Mouse (Mus musculus): Measurements from ENCODE around the gene Tff3. TPM values are rescaled to one million over a fixed set of nuclear protein-coding genes. Genes with fewer than 3 reads are reported as not detected.

Gene Tff3
- not detected in 2 replicates for polyA plus RNA-seq (2015; fragmentation: Nextera tagmentation; extraction: Ambion mirVana)

- Histone ChIP-seq H3K27ac (ENCODE audit: low read length) (no peak within 1 kb of the TSS), H3K4me3 (replicated peaks; ENCODE audit: low read length) (no peak within 1 kb of the TSS), H3K4me1 (replicated peaks; ENCODE audit: control insufficient read depth, insufficient read depth, low read length) (peaks cover 3% of the 10 kb centered on the region), H3K27me3 (replicated peaks; ENCODE audit: control insufficient read depth, insufficient read depth, low read length) (no peaks in the 10 kb centered on the region), H3K4me2 (ENCODE audit: low read length) (no peak within 1 kb of the TSS), H3K9ac (replicated peaks; ENCODE audit: low read depth, low read length) (no peak within 1 kb of the TSS), H3K9me3 (ENCODE audit: control insufficient read depth, low read length) (no peaks in the 10 kb centered on the region), H3K36me3 (ENCODE audit: control insufficient read depth, insufficient read depth) (no peaks in the 10 kb centered on the region)
- WGBS = 43% methylated on average over 2 of the region's 2 CpGs
- ATAC-seq = no peak
Observed at GRCm38 (mm10) chr17:31129452-31129851, at the start of gene Tff3. Tff3 (minus strand) TSS chr17:31129646.

- no peaks in the 10 kb centered on the region for H3K36me3 ChIP-seq (ENCODE audit: control insufficient read depth, insufficient read depth)
- no peak overlapping the region for H3K4me2 ChIP-seq (ENCODE audit: low read length)
- H3K4me1 ChIP-seq (replicated peaks; ENCODE audit: control insufficient read depth, insufficient read depth, low read length) = no peaks in the 10 kb centered on the region
- H3K27ac ChIP-seq (ENCODE audit: low read length) = no peak overlapping the region
- no peak overlapping the region for H3K9ac ChIP-seq (replicated peaks; ENCODE audit: low read depth, low read length)
- ATAC-seq = no peak
- H3K4me3 ChIP-seq (replicated peaks; ENCODE audit: low read length) = no peak overlapping the region
- no peaks in the 10 kb centered on the region for H3K9me3 ChIP-seq (ENCODE audit: control insufficient read depth, low read length)
- no peaks in the 10 kb centered on the region for H3K27me3 ChIP-seq (replicated peaks; ENCODE audit: control insufficient read depth, insufficient read depth, low read length)
- 90% methylated on average over 4 of the region's 4 CpGs for WGBS
Observed at GRCm38 (mm10) chr17:31176321-31176720, 46.9 kb upstream of the Tff3 start.

GRCm38 (mm10) chr17:31169796-31170195 is 40.4 kb upstream of the Tff3 start:
- Histone ChIP-seq H3K4me1 (replicated peaks; ENCODE audit: control insufficient read depth, insufficient read depth, low read length) (no peaks in the 10 kb centered on the region), H3K9ac (replicated peaks; ENCODE audit: low read depth, low read length) (no peak overlapping the region), H3K9me3 (ENCODE audit: control insufficient read depth, low read length) (no peaks in the 10 kb centered on the region), H3K4me2 (ENCODE audit: low read length) (no peak overlapping the region), H3K4me3 (replicated peaks; ENCODE audit: low read length) (no peak overlapping the region), H3K27ac (ENCODE audit: low read length) (no peak overlapping the region), H3K36me3 (ENCODE audit: control insufficient read depth, insufficient read depth) (no peaks in the 10 kb centered on the region), H3K27me3 (replicated peaks; ENCODE audit: control insufficient read depth, insufficient read depth, low read length) (no peaks in the 10 kb centered on the region)
- no peak for ATAC-seq
- WGBS = 93% methylated on average over 5 of the region's 5 CpGs

GRCm38 (mm10) chr17:31165127-31165526 is 35.7 kb upstream of the Tff3 start, which contains the start of gene Tff1:
Tff1 (minus strand) TSS chr17:31165277.
- WGBS = 92% methylated on average over 6 of the region's 6 CpGs
- Histone ChIP-seq H3K4me3 (replicated peaks; ENCODE audit: low read length) (no peak within 1 kb of the TSS), H3K27ac (ENCODE audit: low read length) (no peak within 1 kb of the TSS), H3K4me2 (ENCODE audit: low read length) (no peak within 1 kb of the TSS), H3K36me3 (ENCODE audit: control insufficient read depth, insufficient read depth) (no peaks in the 10 kb centered on the region), H3K9ac (replicated peaks; ENCODE audit: low read depth, low read length) (no peak within 1 kb of the TSS), H3K27me3 (replicated peaks; ENCODE audit: control insufficient read depth, insufficient read depth, low read length) (no peaks in the 10 kb centered on the region), H3K4me1 (replicated peaks; ENCODE audit: control insufficient read depth, insufficient read depth, low read length) (no peaks in the 10 kb centered on the region), H3K9me3 (ENCODE audit: control insufficient read depth, low read length) (no peaks in the 10 kb centered on the region)
- no peak for ATAC-seq

- ATAC-seq = no peak
- Histone ChIP-seq H3K27me3 (replicated peaks; ENCODE audit: control insufficient read depth, insufficient read depth, low read length) (no peaks in the 10 kb centered on the region), H3K4me1 (replicated peaks; ENCODE audit: control insufficient read depth, insufficient read depth, low read length) (no peaks in the 10 kb centered on the region), H3K36me3 (ENCODE audit: control insufficient read depth, insufficient read depth) (no peaks in the 10 kb centered on the region), H3K4me2 (ENCODE audit: low read length) (no peak overlapping the region), H3K9ac (replicated peaks; ENCODE audit: low read depth, low read length) (no peak overlapping the region), H3K27ac (ENCODE audit: low read length) (no peak overlapping the region), H3K4me3 (replicated peaks; ENCODE audit: low read length) (no peak overlapping the region), H3K9me3 (ENCODE audit: control insufficient read depth, low read length) (no peaks in the 10 kb centered on the region)
- 79% methylated on average over 2 of the region's 2 CpGs for WGBS
Observed at GRCm38 (mm10) chr17:31163821-31164220, 34.4 kb upstream of the Tff3 start.

- H3K9ac ChIP-seq (replicated peaks; ENCODE audit: low read depth, low read length) = no peak overlapping the region
- no peaks in the 10 kb centered on the region for H3K9me3 ChIP-seq (ENCODE audit: control insufficient read depth, low read length)
- 90% methylated on average over 12 of the region's 12 CpGs for WGBS
- H3K4me1 ChIP-seq (replicated peaks; ENCODE audit: control insufficient read depth, insufficient read depth, low read length) = no peaks in the 10 kb centered on the region
- no peak overlapping the region for H3K4me3 ChIP-seq (replicated peaks; ENCODE audit: low read length)
- H3K4me2 ChIP-seq (ENCODE audit: low read length) = no peak overlapping the region
- H3K36me3 ChIP-seq (ENCODE audit: control insufficient read depth, insufficient read depth) = no peaks in the 10 kb centered on the region
- no peak overlapping the region for H3K27ac ChIP-seq (ENCODE audit: low read length)
- H3K27me3 ChIP-seq (replicated peaks; ENCODE audit: control insufficient read depth, insufficient read depth, low read length) = no peaks in the 10 kb centered on the region
- ATAC-seq = no peak
Observed at GRCm38 (mm10) chr17:31162607-31163006, 33.2 kb upstream of the Tff3 start.

- no peak overlapping the region for H3K27ac ChIP-seq (ENCODE audit: low read length)
- H3K27me3 ChIP-seq (replicated peaks; ENCODE audit: control insufficient read depth, insufficient read depth, low read length) = no peaks in the 10 kb centered on the region
- WGBS = 69% methylated on average over 4 of the region's 4 CpGs
- H3K36me3 ChIP-seq (ENCODE audit: control insufficient read depth, insufficient read depth) = no peaks in the 10 kb centered on the region
- H3K4me3 ChIP-seq (replicated peaks; ENCODE audit: low read length) = no peak overlapping the region
- H3K4me2 ChIP-seq (ENCODE audit: low read length) = no peak overlapping the region
- no peak overlapping the region for H3K9ac ChIP-seq (replicated peaks; ENCODE audit: low read depth, low read length)
- no peak for ATAC-seq
- H3K9me3 ChIP-seq (ENCODE audit: control insufficient read depth, low read length) = no peaks in the 10 kb centered on the region
- H3K4me1 ChIP-seq (replicated peaks; ENCODE audit: control insufficient read depth, insufficient read depth, low read length) = no peaks in the 10 kb centered on the region
Observed at GRCm38 (mm10) chr17:31160291-31160690, 30.8 kb upstream of the Tff3 start.

GRCm38 (mm10) chr17:31157921-31158320 is 28.5 kb upstream of the Tff3 start:
- no peak overlapping the region for H3K4me3 ChIP-seq (replicated peaks; ENCODE audit: low read length)
- no peak overlapping the region for H3K9ac ChIP-seq (replicated peaks; ENCODE audit: low read depth, low read length)
- no peaks in the 10 kb centered on the region for H3K4me1 ChIP-seq (replicated peaks; ENCODE audit: control insufficient read depth, insufficient read depth, low read length)
- ATAC-seq = no peak
- H3K27me3 ChIP-seq (replicated peaks; ENCODE audit: control insufficient read depth, insufficient read depth, low read length) = no peaks in the 10 kb centered on the region
- H3K27ac ChIP-seq (ENCODE audit: low read length) = no peak overlapping the region
- WGBS = 80% methylated on average over 6 of the region's 6 CpGs
- no peak overlapping the region for H3K4me2 ChIP-seq (ENCODE audit: low read length)
- H3K36me3 ChIP-seq (ENCODE audit: control insufficient read depth, insufficient read depth) = no peaks in the 10 kb centered on the region
- no peaks in the 10 kb centered on the region for H3K9me3 ChIP-seq (ENCODE audit: control insufficient read depth, low read length)

GRCm38 (mm10) chr17:31153785-31154184 is 24.3 kb upstream of the Tff3 start:
- Histone ChIP-seq H3K27me3 (replicated peaks; ENCODE audit: control insufficient read depth, insufficient read depth, low read length) (no peaks in the 10 kb centered on the region), H3K36me3 (ENCODE audit: control insufficient read depth, insufficient read depth) (no peaks in the 10 kb centered on the region), H3K4me1 (replicated peaks; ENCODE audit: control insufficient read depth, insufficient read depth, low read length) (no peaks in the 10 kb centered on the region), H3K4me3 (replicated peaks; ENCODE audit: low read length) (no peak overlapping the region), H3K27ac (ENCODE audit: low read length) (no peak overlapping the region), H3K9me3 (ENCODE audit: control insufficient read depth, low read length) (no peaks in the 10 kb centered on the region), H3K4me2 (ENCODE audit: low read length) (no peak overlapping the region), H3K9ac (replicated peaks; ENCODE audit: low read depth, low read length) (no peak overlapping the region)
- ATAC-seq = no peak
- 81% methylated on average over 8 of the region's 8 CpGs for WGBS

- H3K4me2 ChIP-seq (ENCODE audit: low read length) = no peak overlapping the region
- no peak for ATAC-seq
- no peak overlapping the region for H3K27ac ChIP-seq (ENCODE audit: low read length)
- no peaks in the 10 kb centered on the region for H3K4me1 ChIP-seq (replicated peaks; ENCODE audit: control insufficient read depth, insufficient read depth, low read length)
- H3K9me3 ChIP-seq (ENCODE audit: control insufficient read depth, low read length) = no peaks in the 10 kb centered on the region
- no peak overlapping the region for H3K9ac ChIP-seq (replicated peaks; ENCODE audit: low read depth, low read length)
- H3K36me3 ChIP-seq (ENCODE audit: control insufficient read depth, insufficient read depth) = no peaks in the 10 kb centered on the region
- H3K27me3 ChIP-seq (replicated peaks; ENCODE audit: control insufficient read depth, insufficient read depth, low read length) = no peaks in the 10 kb centered on the region
- no peak overlapping the region for H3K4me3 ChIP-seq (replicated peaks; ENCODE audit: low read length)
- 87% methylated on average over 9 of the region's 9 CpGs for WGBS
Observed at GRCm38 (mm10) chr17:31152966-31153499, 23.6 kb upstream of the Tff3 start.
